Mouse (Mus musculus) urinary bladder, adult 18-20 months (tissue): ENCODE results near the gene Ifna14.
A peak's percentile ranks its signal among the peaks of the same experiment; 100 is the strongest.
"Not testable (repeated sequence)": the region's sequence is repeated elsewhere in the genome, so short reads cannot be mapped to it uniquely, and the experiment has no call there.

Source experiments
- DNase-seq, 2 experiments: peaks; one replicate each; pipeline ENCODE4 v3.0.0; 2022; ENCODE audit warnings: low spot score in 2 of 2, mixed read lengths in 2 of 2

The Ifna14 gene

DNA sequence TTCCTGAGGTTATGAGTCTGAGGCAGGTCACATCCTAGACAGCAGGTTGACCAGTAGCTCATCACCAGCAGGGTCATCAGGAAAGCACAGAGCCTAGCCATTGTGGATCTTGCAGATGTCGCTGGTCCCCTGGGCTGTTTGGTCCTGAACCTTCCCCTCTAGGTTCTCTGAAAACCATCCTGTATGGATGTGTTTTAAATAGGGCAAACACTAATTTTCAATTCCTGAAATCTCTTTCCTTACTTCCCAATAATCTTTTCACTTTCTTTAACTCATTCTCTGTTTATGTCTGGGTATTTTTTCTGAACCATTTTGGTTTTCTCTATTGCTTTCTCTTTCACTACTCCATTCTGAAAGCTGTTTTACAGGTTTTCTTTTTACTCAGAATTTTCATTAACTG lies at the start of gene Ifna14:
TSS of gene Ifna14 (minus strand) at position 101 of the 400 bp plus-strand sequence.
- no peak for DNase-seq

DNA sequence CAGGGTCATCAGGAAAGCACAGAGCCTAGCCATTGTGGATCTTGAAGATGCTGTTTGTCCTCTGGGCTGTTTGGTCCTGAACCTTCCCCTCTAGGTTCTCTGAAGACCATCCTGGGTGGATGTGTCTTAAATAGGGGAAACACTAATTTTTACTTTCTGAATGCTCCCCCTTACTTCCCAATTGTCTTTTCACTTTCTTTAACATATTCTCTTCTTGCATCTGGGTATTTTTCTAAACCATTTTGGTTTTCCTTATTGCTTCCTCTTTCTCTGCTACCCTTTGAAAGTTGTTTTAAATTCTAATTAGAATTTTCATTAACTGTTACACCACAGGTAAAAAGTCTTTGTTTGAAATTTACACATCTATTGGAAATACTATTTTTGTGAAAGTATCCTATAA lies 31.7 kb upstream of the Ifna14 start, which contains the start of gene Ifna12:
TSS of gene Ifna12 (minus strand) at position 101 of the 400 bp plus-strand sequence.
- no peak for DNase-seq

GRCm38 (mm10) chr4:88592285-88592684 lies 20.7 kb upstream of the Ifna14 start, which contains the start of gene Ifna9:
TSS of gene Ifna9 (minus strand) at chr4:88592385.
- DNase-seq = no peak

DNA sequence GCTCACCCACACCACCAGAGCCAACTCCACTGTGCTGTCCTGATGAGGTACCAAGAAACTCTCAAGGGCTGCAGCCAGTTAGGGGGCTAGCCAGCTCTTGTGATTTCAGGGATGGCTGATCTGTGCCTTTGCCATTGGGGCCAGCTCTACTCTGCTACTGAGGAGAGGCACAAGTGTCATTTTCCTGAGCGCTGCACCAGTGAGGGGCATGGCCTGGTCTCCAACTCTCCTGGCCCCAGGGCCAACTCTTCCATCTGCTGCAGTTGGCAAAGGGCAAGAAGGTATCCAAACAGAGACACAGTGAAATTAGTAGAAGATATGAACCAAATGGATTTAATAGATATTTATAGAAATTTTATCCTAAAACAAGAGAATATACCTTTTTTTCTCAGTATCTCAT lies 9.8 kb downstream of the Ifna14 start:
- no peak for DNase-seq

- DNase-seq = not testable (repeated sequence)
Measured at GRCm38 (mm10) chr4:88558145-88558544, 13.5 kb downstream of the Ifna14 start, which contains the start of gene Ifna15. TSS of gene Ifna15 (minus strand) at chr4:88558245.

GRCm38 (mm10) chr4:88550161-88550945 lies 21.2 kb downstream of the Ifna14 start:
- DNase-seq = peak; percentile 62 to 66

DNA sequence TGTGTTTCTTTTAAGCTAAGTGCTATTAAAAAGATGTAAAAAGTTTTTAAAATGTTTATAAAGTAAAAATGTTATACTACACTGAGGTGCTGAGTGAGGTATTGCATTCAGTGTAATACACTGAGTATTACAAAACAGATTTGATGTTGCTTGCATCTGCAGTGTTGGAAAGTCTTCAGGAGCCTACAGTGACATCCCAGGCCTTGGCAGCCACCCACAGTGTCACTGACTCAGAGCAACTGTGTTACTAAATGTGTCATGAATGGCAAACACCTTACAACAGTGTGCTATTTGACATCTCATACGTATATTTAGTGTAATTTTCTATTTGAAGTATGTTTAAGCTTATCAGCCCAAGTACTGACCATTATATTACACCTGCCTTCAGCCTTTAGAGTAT lies 23.6 kb downstream of the Ifna14 start:
- DNase-seq = no peak

- no peak for DNase-seq
Measured at GRCm38 (mm10) chr4:88543649-88544234, 27.9 kb downstream of the Ifna14 start.

DNA sequence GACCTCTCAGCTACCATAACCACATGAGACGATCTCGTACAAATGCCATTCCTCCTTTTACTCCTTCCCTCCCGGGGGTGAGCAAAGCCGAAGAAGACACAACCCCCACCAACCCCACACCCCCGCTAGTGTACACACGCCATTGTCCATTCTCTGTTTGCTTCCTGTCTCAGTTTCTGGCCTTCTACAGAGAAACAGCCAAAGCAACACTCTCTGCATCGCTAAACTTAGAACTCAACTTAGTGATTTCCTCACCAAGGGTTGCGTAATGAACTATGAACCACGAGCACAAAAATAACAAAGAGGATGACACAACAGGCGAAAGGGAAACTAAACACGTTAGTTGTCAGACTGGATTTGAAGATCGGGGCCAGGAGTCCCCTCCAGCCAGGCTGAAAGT lies 34.3 kb downstream of the Ifna14 start:
- DNase-seq = peak; percentile 21 to 56

DNA sequence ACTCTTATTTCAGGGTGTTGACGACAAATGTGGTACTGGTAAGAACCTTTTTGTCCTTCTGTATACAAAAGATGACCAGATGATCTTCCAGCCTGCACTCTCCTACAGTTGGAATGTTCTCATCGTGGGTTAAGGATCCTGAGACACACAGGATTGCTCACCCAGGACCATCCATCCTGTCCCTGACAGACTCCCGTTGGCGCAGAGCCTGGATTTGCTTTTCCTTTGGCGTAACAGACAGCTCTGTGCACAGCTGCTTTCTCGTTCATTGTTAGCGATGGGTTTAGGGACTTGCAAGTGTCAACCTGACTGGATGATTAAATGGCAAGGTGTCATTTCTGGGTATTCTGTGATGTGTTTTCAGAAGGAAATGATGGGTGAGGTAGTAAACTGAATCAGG lies 35.0 kb downstream of the Ifna14 start:
- no peak for DNase-seq

DNA sequence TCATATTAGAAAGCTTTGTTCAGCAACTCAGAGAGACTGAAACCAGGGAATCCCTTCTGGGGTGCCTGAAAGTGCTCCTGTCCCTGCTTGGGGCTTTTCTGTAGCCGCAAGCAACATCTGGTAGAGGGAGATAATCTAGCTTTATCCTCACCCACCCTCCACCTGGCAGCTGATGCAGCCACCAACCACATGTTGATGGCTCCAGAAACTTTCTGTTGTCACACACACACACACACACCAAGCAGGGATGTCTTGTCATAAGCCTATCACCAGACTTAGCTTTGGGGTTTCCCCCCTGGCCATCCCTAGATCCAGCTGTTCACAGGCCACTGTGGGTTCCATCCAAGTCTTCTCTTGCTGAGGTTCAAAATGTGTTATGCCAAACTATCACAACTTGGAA lies 35.9 kb downstream of the Ifna14 start:
- DNase-seq = no peak

DNA sequence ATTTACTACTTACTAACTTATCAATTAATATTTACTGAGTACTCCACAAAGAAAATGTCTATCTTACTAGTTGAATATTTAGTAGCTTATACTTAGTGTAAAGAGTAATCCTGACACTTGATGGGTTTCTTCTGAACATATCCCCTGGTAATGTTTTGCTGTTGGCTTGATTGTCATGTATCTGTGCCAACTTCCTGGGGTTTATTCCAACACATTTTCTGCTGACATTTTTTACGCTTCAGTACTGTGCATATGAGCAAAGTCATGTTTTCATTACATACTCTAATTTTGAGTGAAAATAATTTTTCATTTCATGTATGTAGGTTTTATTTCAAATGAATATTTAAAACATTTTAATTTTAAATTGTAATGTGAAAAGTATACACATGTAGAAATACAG lies 36.7 kb downstream of the Ifna14 start:
- DNase-seq = no peak

- no peak for DNase-seq
Measured at GRCm38 (mm10) chr4:88533499-88533898, 38.1 kb downstream of the Ifna14 start.

- no peak for DNase-seq
Measured at GRCm38 (mm10) chr4:88530892-88531291, 40.7 kb downstream of the Ifna14 start.

DNA sequence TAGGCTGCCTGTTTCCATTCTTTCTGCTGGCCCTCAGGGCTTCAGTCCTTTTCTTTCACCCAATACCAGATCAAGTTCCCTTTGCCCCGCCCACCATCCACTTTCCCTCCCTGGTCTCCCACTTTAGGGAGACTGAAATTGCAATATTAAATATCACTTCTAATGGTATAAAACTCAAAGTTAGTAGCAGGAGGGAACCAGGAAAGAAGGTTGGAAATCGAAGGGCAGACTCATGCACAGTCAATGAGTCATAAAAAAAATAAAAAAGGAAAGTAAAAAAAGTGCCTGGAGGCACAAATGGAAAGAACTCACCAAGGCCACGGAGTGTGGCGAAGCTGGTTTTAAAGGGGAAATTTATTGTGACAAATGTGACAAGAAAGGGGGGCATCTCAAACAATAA lies 41.3 kb downstream of the Ifna14 start:
- no peak for DNase-seq

DNA sequence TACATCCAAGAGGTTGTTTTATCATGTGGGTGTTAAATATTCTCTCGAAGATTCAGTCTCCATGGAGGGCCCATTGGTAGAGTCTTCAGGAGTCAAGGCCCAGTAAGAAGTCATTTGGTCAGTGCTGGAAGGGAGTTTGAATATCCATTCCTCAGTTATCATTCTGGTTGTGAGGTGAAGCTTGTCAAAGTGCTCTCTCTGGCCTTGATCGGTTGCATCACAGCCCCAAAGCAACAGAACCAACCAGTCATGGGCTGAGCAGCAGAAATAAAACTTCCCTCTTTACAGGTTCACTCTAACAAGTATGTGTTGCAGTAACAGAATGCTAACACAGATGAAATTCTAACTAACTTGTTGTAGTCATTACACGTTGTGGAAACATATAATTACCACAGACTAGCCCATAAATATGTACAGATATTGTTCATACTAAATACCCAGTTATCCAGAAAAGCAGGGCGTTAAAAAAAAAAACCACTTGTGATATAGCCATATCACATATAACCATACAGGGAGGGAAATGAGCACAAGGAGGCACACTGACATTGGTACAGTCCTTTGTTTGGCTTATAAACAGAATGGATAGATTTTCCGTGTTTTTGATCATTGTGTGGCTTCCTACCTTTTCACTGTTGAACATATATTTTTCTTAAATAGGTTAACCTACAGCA lies 45.1 kb downstream of the Ifna14 start:
- DNase-seq = no peak

GRCm38 (mm10) chr4:88525393-88525792 lies 46.2 kb downstream of the Ifna14 start:
- no peak for DNase-seq

DNA sequence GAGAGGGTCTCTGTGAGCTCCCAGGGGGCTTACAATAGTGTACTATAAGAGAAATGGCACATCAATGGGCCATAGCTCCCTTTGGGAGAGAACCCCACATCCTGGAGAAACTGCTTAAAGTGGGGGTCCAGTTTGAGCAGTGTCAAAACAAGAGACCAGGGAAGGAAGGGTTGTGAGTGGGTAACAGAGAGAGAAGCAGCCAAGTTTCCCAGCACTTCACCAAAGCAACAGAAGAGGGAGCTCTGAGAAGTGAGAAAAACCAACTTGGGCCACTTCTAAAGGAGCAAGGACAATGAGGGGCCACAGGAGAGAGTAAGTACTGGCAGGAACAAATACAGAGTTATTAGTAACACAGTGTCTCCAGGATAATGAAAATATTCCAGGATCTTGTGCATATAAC lies 48.4 kb downstream of the Ifna14 start:
- DNase-seq = peak in 1 of 2 experiments; percentile 16

DNA sequence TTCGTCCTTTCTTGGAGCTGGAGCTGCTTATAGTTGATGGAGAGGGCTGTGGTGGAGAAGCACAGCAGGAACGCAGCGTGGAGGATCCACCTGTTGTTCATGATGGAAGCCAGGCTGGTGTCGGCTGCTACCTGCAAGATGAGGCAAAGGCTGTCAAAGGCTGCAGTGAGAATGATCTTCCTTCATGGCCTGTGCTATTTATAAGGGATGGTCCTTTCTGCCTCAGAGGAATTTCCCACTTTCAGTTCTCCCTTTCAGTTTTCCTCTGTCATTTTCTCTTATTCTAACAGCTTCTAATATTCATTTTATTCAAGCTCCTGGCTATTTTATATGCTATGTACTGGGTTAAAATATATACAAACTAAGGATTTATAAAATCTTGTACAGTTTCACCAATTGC lies 48.9 kb downstream of the Ifna14 start, which contains the start of gene Ifnb1:
TSS of gene Ifnb1 (minus strand) at position 101 of the 400 bp plus-strand sequence.
- no peak for DNase-seq
